8 mouse cellular contexts compared by ENCODE assay signal in the genomic region with DNA sequence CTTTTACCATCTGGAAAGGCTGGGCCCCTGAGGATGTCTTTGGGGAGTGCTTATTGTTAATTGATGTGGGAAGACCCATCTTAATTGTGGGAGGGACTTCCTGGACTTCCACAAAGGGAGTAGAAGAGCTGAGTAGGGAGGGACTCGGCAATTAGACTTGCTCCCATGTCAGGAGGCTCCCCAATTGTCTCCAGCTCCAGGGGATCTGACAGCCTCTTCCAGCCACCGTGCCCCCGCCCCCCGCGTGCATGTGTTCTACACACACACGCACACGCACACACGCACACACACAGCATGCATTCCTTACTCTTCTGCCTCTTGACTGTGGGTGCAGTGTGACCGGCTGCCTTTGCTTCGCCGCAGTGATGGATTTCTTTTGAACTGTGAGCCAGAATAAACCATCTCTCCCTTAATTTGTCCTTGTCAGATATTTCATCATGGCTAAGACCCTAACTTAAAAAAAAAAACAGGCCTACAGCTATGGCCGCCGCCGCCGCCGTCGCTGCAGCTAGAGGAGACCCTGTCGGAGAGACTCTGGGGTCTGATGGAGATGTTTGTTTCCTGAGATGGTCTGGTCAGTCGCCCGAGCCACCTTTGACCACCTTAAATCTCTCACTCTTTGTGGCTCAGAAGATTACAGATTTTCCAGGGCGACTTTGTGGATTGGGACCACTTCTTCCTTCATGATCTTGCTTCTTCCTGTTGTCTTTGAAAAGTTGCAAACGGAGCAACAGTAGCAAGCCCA. TPM values are rescaled to one million over a fixed set of nuclear protein-coding genes. Genes with fewer than 3 reads are reported as not detected.
DNase-seq lines count a peak whose midpoint lies in the region; ATAC-seq and TF ChIP-seq lines count a peak whose summit lies in the region.

No protein-coding gene starts in this region.

- no peak for TF ChIP-seq CTCF in testis, adult 2 months (IDR thresholded peaks at IDR 0.05; ENCODE audit: control insufficient read depth, insufficient read depth, insufficient replicate concordance, low read depth, low read length)

- H3K4me2 ChIP-seq in forebrain, embryonic 16.5 days (ENCODE audit: low read length), result peak overlapping the region; percentile 60
- peak overlapping the region; percentile 52 for H3K4me2 ChIP-seq in intestine, embryonic 14.5 days (ENCODE audit: low read length)

- H3K9me3 ChIP-seq in forebrain, embryonic 16.5 days (ENCODE audit: control insufficient read depth, low read length), result no peaks in the 10 kb centered on the region
- no peaks in the 10 kb centered on the region for H3K9me3 ChIP-seq in intestine, embryonic 14.5 days (ENCODE audit: control insufficient read depth, low read length)

- peak; percentile 55 for ATAC-seq in forebrain, embryonic 16.5 days
- ATAC-seq in intestine, embryonic 14.5 days (replicated peaks; ENCODE audit: low FRiP score, low TSS enrichment, low read depth), result peak; percentile 20; the same call in 1 of the 2 replicates

- DNase-seq in adrenal gland, adult (ENCODE audit: inconsistent age in 2 of 2, low spot score in 1 of 2), result peak; percentile 39 to 80
- DNase-seq in adrenal gland, adult 8-10 months, result no peak
- peak; percentile 53 for DNase-seq in Muller cell, postnatal 12 days (ENCODE audit: inconsistent ontology term)
- DNase-seq in intestine, embryonic 14.5 days (ENCODE audit: low spot score), result peak; percentile 73
- DNase-seq in lung, postnatal 10 days, result peak; percentile 60
- DNase-seq in frontal cortex, postnatal 25 days (ENCODE audit: low spot score in 2 of 2), result no peak

- H3K36me3 ChIP-seq in forebrain, embryonic 16.5 days (ENCODE audit: control insufficient read depth, insufficient read depth), result no peaks in the 10 kb centered on the region
- H3K36me3 ChIP-seq in intestine, embryonic 14.5 days (ENCODE audit: control insufficient read depth, insufficient read depth, low read length), result no peaks in the 10 kb centered on the region
- H3K36me3 ChIP-seq in testis, adult 2 months (ENCODE audit: control insufficient read depth, insufficient read depth, low read length), result no peaks in the 10 kb centered on the region

- 6% methylated on average over 22 of the region's 22 CpGs for whole genome bisulfite sequencing in forebrain, embryonic 16.5 days
- 6% methylated on average over 22 of the region's 22 CpGs for WGBS in intestine, embryonic 14.5 days

- no peaks in the 10 kb centered on the region for H3K27me3 ChIP-seq in forebrain, embryonic 16.5 days (replicated peaks; ENCODE audit: control insufficient read depth, insufficient read depth, low read length)
- H3K27me3 ChIP-seq in intestine, embryonic 14.5 days (replicated peaks; ENCODE audit: control insufficient read depth, insufficient read depth, low read length), result no peaks in the 10 kb centered on the region
- H3K27me3 ChIP-seq in testis, adult 2 months (ENCODE audit: control insufficient read depth, insufficient read depth, low read length), result no peaks in the 10 kb centered on the region; the same call in 1 of the 2 replicates

- H3K27ac ChIP-seq in forebrain, embryonic 16.5 days (ENCODE audit: low read length), result no peak overlapping the region
- H3K27ac ChIP-seq in intestine, embryonic 14.5 days (ENCODE audit: low read depth), result no peak overlapping the region
- H3K27ac ChIP-seq in testis, adult 2 months (ENCODE audit: control insufficient read depth, insufficient read depth, low read depth, low read length), result peak overlapping the region; percentile 70

- TF ChIP-seq POLR2A in testis, adult 2 months (IDR thresholded peaks at IDR 0.05; ENCODE audit: control insufficient read depth, low read depth, low read length), result no peak

- H3K4me3 ChIP-seq in forebrain, embryonic 16.5 days (replicated peaks; ENCODE audit: low read length), result peak overlapping the region; percentile 44
- H3K4me3 ChIP-seq in intestine, embryonic 14.5 days (ENCODE audit: low read depth, low read length), result peak overlapping the region; percentile 33
- H3K4me3 ChIP-seq in testis, adult 2 months (ENCODE audit: control insufficient read depth, low read depth, low read length), result peak overlapping the region; percentile 75

- H3K4me1 ChIP-seq in forebrain, embryonic 16.5 days (replicated peaks; ENCODE audit: control insufficient read depth, insufficient read depth, low read length), result peaks cover 11% of the 10 kb centered on the region
- H3K4me1 ChIP-seq in intestine, embryonic 14.5 days (replicated peaks; ENCODE audit: control insufficient read depth, insufficient read depth, low read length), result no peaks in the 10 kb centered on the region
- peaks cover 8% of the 10 kb centered on the region for H3K4me1 ChIP-seq in testis, adult 2 months (ENCODE audit: control insufficient read depth, insufficient read depth, low read length)

- peak overlapping the region; percentile 60 for H3K9ac ChIP-seq in forebrain, embryonic 16.5 days (replicated peaks; ENCODE audit: low read depth, low read length)
- peak overlapping the region; percentile 5 for H3K9ac ChIP-seq in intestine, embryonic 14.5 days (ENCODE audit: low read length)

RNA-seq across cellular contexts. Expression of gene Tnks2, which starts 15.7 kb away (rescaled TPM):
- total RNA-seq in adrenal gland, adult 8-10 months (2022), result 100 to 1,000 TPM in 3 of 4 experiments, 10 to 100 TPM in 1; 99.2 to 117 (median 106) TPM
- polyA plus RNA-seq in forebrain, embryonic 16.5 days (2015; fragmentation: Nextera tagmentation; extraction: Ambion mirVana), result 43.4 and 45.8 TPM in 2 replicates
- 64.6 and 73.8 TPM in 2 replicates for polyA plus RNA-seq in intestine, embryonic 14.5 days (2014; fragmentation: Nextera tagmentation; extraction: Ambion mirVana)
- 7.5 and 10.7 TPM in 2 replicates for polyA plus RNA-seq in testis, adult 2 months (2012; rRNA removed)

Comparison
In these comparisons a context has a peak if more than half of its experiments do, and no peak if none do; other contexts are left out.
1. DNase-seq: peak in adrenal gland, adult (2 of 2), Muller cell, postnatal 12 days (single experiment), intestine, embryonic 14.5 days (single experiment) and lung, postnatal 10 days (single experiment); none in adrenal gland, adult 8-10 months (single experiment) and frontal cortex, postnatal 25 days (0 of 2).
2. Peak in every context shown above with its lines, with median percentiles within 50 percentile points of each other: H3K4me3 ChIP-seq.